Mouse (Mus musculus) kidney, adult 2 months (tissue): ENCODE data around the gene Hist1h4n.

ENCODE experiments used
- CTCF ChIP-seq: fragments of 200-500 bp; conservative IDR thresholded peaks from 2 replicates; pipeline ENCODE4 v1.5.1; 2011; ENCODE audit warnings: low read depth, mild to moderate bottlenecking, control low read depth, low read length, moderate library complexity, mixed read lengths; ENCODE audit not compliant: insufficient read depth, insufficient read length
- POLR2A ChIP-seq: fragments of 200-500 bp; IDR thresholded peaks from one replicate; pipeline ENCODE4 v1.6.1; 2011; ENCODE audit warnings: low read depth, low read length, control low read depth

DNA sequence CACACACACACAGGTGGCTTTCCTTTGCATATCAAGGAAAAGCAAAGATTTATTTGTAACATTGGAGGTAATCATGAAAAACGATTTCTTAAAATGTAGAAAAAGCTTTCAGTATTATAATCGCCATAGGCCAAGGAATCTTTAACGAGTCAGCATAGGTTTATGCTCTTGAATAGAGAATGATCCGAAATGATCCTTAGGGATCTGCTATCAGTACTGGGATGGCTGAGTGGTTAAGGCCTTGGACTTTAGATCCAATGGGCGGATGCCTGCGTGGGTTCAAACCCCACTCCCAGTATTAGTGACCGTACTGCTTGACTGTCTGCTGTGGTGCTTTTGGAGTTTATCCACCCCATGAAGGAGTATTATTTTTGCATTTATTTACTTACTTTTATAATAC is 36.4 kb downstream of the Hist1h4n start:
- TF ChIP-seq CTCF, result no peak
- TF ChIP-seq POLR2A, result no peak
